ENCODE assay signal across 21 mouse cellular contexts in the genomic region with DNA sequence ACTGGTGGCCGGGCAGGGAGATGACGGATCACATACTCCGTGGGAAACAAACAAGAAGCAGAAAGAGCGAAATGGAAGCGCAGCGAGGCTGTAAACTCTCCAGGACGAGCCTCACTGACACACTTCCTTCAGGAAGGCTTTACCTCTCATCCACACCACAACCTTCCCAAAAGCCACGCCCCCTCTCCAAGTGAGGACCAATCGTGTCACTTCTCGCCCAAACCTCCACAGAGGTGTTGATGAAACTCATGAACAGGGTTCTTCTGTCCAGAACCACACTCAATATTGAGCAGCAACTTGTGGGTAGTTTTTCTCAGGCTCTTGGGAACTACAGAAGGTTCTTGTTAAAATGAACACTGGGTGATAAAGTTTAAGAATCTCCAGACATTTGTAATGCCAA.
A peak's percentile ranks its signal among the peaks of the same experiment; 100 is the strongest.
DNase-seq lines count a peak whose midpoint lies in the region; ATAC-seq and TF ChIP-seq lines count a peak whose summit lies in the region.
"Had no signal": no experiment of that assay in that cellular context is flagged by ENCODE, and none has a peak within 500 bp of the region (broad histone marks: within the 10 kb centered on the region; RNA-seq: fewer than 3 reads in every experiment).

No protein-coding gene starts in this region.

- no peak overlapping the region for H3K9ac ChIP-seq in heart, embryonic 12.5 days
- H3K9ac ChIP-seq in limb, embryonic 12.5 days (replicated peaks), result no peak overlapping the region
- H3K9ac ChIP-seq in intestine, embryonic 16.5 days (ENCODE audit: low read depth, low read length), result no peak overlapping the region
- H3K9ac ChIP-seq in stomach, postnatal 0 days (ENCODE audit: low read length), result no peak overlapping the region
- H3K9ac ChIP-seq: embryonic facial prominence, embryonic 12.5 days; forebrain, embryonic 12.5 days; hindbrain, embryonic 13.5 days; liver, embryonic 14.5 days; midbrain, embryonic 13.5 days; stomach, embryonic 15.5 days had no signal

- H3K4me1 ChIP-seq in heart, embryonic 12.5 days (replicated peaks), result peaks cover 6% of the 10 kb centered on the region; the same call in 1 of the 2 replicates
- H3K4me1 ChIP-seq in limb, embryonic 12.5 days (replicated peaks), result no peaks in the 10 kb centered on the region; the same call in 1 of the 2 replicates
- H3K4me1 ChIP-seq in limb, embryonic 10.5 days, result 0 out of 2 replicates have a peak, but pooled peaks cover 6% of the 10 kb centered on the region
- no peaks in the 10 kb centered on the region for H3K4me1 ChIP-seq in intestine, embryonic 16.5 days (ENCODE audit: control insufficient read depth, insufficient read depth, low read length)
- H3K4me1 ChIP-seq in stomach, postnatal 0 days (replicated peaks; ENCODE audit: control insufficient read depth, insufficient read depth), result no peaks in the 10 kb centered on the region
- H3K4me1 ChIP-seq: embryonic facial prominence, embryonic 12.5 days; forebrain, embryonic 12.5 days; hindbrain, embryonic 13.5 days; midbrain, embryonic 13.5 days; stomach, embryonic 15.5 days had no signal

- no peak for TF ChIP-seq EP300 in stomach, postnatal 0 days (optimal IDR thresholded peaks at IDR 0.05)

- DNase-seq in heart, postnatal 36 days, result no peak
- no peak for DNase-seq in limb, embryonic 10.5 days (ENCODE audit: low spot score)
- no peak for DNase-seq in stomach, postnatal 0 days (ENCODE audit: low spot score)
- DNase-seq in yolk sac, embryonic 10.5 days (ENCODE audit: low spot score), result no peak
- DNase-seq: adrenal gland, postnatal 36 days; cerebellum, adult 11 months; cerebellum, adult 9-11 months; gastrocnemius, postnatal 36 days; heart, postnatal 10 days; left cerebral cortex, postnatal 4 days had no signal

- H3K9me3 ChIP-seq in heart, embryonic 12.5 days (replicated peaks), result 0 out of 2 replicates have a peak, but pooled peaks cover under 1% of the 10 kb centered on the region
- H3K9me3 ChIP-seq in limb, embryonic 12.5 days, result peaks cover 3% of the 10 kb centered on the region
- H3K9me3 ChIP-seq in limb, embryonic 10.5 days (replicated peaks), result no peaks in the 10 kb centered on the region
- H3K9me3 ChIP-seq in intestine, embryonic 16.5 days (ENCODE audit: control insufficient read depth, low read length), result no peaks in the 10 kb centered on the region
- H3K9me3 ChIP-seq in stomach, postnatal 0 days (ENCODE audit: control insufficient read depth, low read length), result no peaks in the 10 kb centered on the region
- H3K9me3 ChIP-seq: embryonic facial prominence, embryonic 12.5 days; forebrain, embryonic 12.5 days; hindbrain, embryonic 13.5 days; midbrain, embryonic 13.5 days; stomach, embryonic 15.5 days had no signal

- no peaks in the 10 kb centered on the region for H3K36me3 ChIP-seq in heart, embryonic 12.5 days
- H3K36me3 ChIP-seq in limb, embryonic 12.5 days, result no peaks in the 10 kb centered on the region
- H3K36me3 ChIP-seq in limb, embryonic 10.5 days, result no peaks in the 10 kb centered on the region
- H3K36me3 ChIP-seq in intestine, embryonic 16.5 days (ENCODE audit: control insufficient read depth, insufficient read depth, low read length), result no peaks in the 10 kb centered on the region
- no peaks in the 10 kb centered on the region for H3K36me3 ChIP-seq in stomach, postnatal 0 days (ENCODE audit: control insufficient read depth, insufficient read depth, low read length)
- H3K36me3 ChIP-seq: embryonic facial prominence, embryonic 12.5 days; forebrain, embryonic 12.5 days; hindbrain, embryonic 13.5 days; midbrain, embryonic 13.5 days; stomach, embryonic 15.5 days had no signal

- H3K4me2 ChIP-seq in heart, embryonic 12.5 days, result peak overlapping the region; percentile 27
- H3K4me2 ChIP-seq in limb, embryonic 12.5 days, result peak overlapping the region; percentile 25
- 0 out of 2 replicates have a peak overlapping the region, but pooled peaks have one; percentile 7 for H3K4me2 ChIP-seq in intestine, embryonic 16.5 days (ENCODE audit: low read depth, low read length)
- 0 out of 2 replicates have a peak overlapping the region, but pooled peaks have one; percentile 11 for H3K4me2 ChIP-seq in stomach, postnatal 0 days (replicated peaks; ENCODE audit: low read depth)
- H3K4me2 ChIP-seq: embryonic facial prominence, embryonic 12.5 days; forebrain, embryonic 12.5 days; hindbrain, embryonic 13.5 days; midbrain, embryonic 13.5 days; stomach, embryonic 15.5 days had no signal

- TF ChIP-seq CTCF in stomach, postnatal 0 days (IDR thresholded peaks at IDR 0.05; ENCODE audit: low read depth), result no peak

- 35% methylated on average over 10 of the region's 10 CpGs for WGBS in heart, embryonic 12.5 days
- 33% methylated on average over 10 of the region's 10 CpGs for WGBS in limb, embryonic 12.5 days
- WGBS in limb, embryonic 10.5 days, result 38% methylated on average over 10 of the region's 10 CpGs
- 26% methylated on average over 10 of the region's 10 CpGs for WGBS in intestine, embryonic 16.5 days
- WGBS in stomach, postnatal 0 days, result 22% methylated on average over 10 of the region's 10 CpGs

- H3K4me3 ChIP-seq in heart, embryonic 12.5 days, result no peak overlapping the region
- H3K4me3 ChIP-seq in limb, embryonic 12.5 days (replicated peaks), result no peak overlapping the region
- no peak overlapping the region for H3K4me3 ChIP-seq in limb, embryonic 10.5 days
- H3K4me3 ChIP-seq in intestine, embryonic 16.5 days (ENCODE audit: low read length), result no peak overlapping the region
- no peak overlapping the region for H3K4me3 ChIP-seq in stomach, postnatal 0 days (ENCODE audit: low read depth, low read length)
- H3K4me3 ChIP-seq: embryonic facial prominence, embryonic 12.5 days; erythroblast, embryonic 14.5 days; forebrain, embryonic 12.5 days; hindbrain, embryonic 13.5 days; left cerebral cortex, adult 2 months; midbrain, embryonic 13.5 days; stomach, embryonic 15.5 days had no signal

- H3K27ac ChIP-seq in heart, embryonic 12.5 days (ENCODE audit: poor library complexity, severe bottlenecking), result no peak overlapping the region
- H3K27ac ChIP-seq in limb, embryonic 12.5 days, result no peak overlapping the region
- H3K27ac ChIP-seq in limb, embryonic 10.5 days, result no peak overlapping the region
- no peak overlapping the region for H3K27ac ChIP-seq in intestine, embryonic 16.5 days (ENCODE audit: low read length)
- no peak overlapping the region for H3K27ac ChIP-seq in stomach, postnatal 0 days (replicated peaks)
- H3K27ac ChIP-seq: embryonic facial prominence, embryonic 12.5 days; forebrain, embryonic 12.5 days; hindbrain, embryonic 13.5 days; left cerebral cortex, adult 2 months; liver, embryonic 14.5 days; midbrain, embryonic 13.5 days; stomach, embryonic 15.5 days had no signal

- H3K27me3 ChIP-seq in heart, embryonic 12.5 days (replicated peaks), result no peaks in the 10 kb centered on the region
- no peaks in the 10 kb centered on the region; the same call in 1 of the 2 replicates for H3K27me3 ChIP-seq in limb, embryonic 12.5 days
- no peaks in the 10 kb centered on the region for H3K27me3 ChIP-seq in limb, embryonic 10.5 days (ENCODE audit: low read depth, poor library complexity, severe bottlenecking)
- H3K27me3 ChIP-seq in intestine, embryonic 16.5 days (replicated peaks; ENCODE audit: control insufficient read depth, insufficient read depth, low read length), result no peaks in the 10 kb centered on the region
- H3K27me3 ChIP-seq in stomach, postnatal 0 days (ENCODE audit: control insufficient read depth, insufficient read depth, low read length), result no peaks in the 10 kb centered on the region
- H3K27me3 ChIP-seq: embryonic facial prominence, embryonic 12.5 days; forebrain, embryonic 12.5 days; hindbrain, embryonic 13.5 days; midbrain, embryonic 13.5 days; stomach, embryonic 15.5 days had no signal

- ATAC-seq in heart, embryonic 12.5 days (ENCODE audit: insufficient number of reproducible peaks, low FRiP score), result no peak
- ATAC-seq in limb, embryonic 12.5 days (ENCODE audit: insufficient number of reproducible peaks, insufficient read depth, low FRiP score, low TSS enrichment, low read depth), result no peak; the same call in 1 of the 2 replicates
- no peak for ATAC-seq in intestine, embryonic 16.5 days
- ATAC-seq in stomach, postnatal 0 days (ENCODE audit: low FRiP score, low TSS enrichment), result no peak
- ATAC-seq: midbrain, embryonic 13.5 days had no signal

- intact Hi-C loops in heart, postnatal 36 days (cut with DNase I), result no loop called here
